Mouse (Mus musculus) CH12.LX (cell line): ENCODE data around the gene Bdkrb1. TPM values are rescaled to one million over a fixed set of nuclear protein-coding genes. Genes with fewer than 3 reads are reported as not detected.
A peak's percentile ranks its signal among the peaks of the same experiment; 100 is the strongest.

Experiments used
- DNase-seq: peaks from one replicate; pipeline ENCODE4 v3.0.0-alpha.2; 2013; ENCODE audit errors: extremely low read depth
- H3K27ac ChIP-seq: 2 replicates; pipeline ENCODE4 v1.5.1; 2012; ENCODE audit warnings: low read depth, mild to moderate bottlenecking, control low read depth, moderate library complexity; ENCODE audit not compliant: insufficient read depth
- H3K27me3 ChIP-seq: replicated peaks from 2 replicates; pipeline ENCODE3; 2012; ENCODE audit warnings: inconsistent platforms
- H3K36me3 ChIP-seq, 2 experiments: replicated peaks in 1 of 2; 2 replicates each; pipeline versions ENCODE3 to v1.6.1; 2012; ENCODE audit warnings: inconsistent platforms in 1 of 2, low read length in 1 of 2, mild to moderate bottlenecking in 1 of 2, mixed read lengths in 1 of 2, moderate library complexity in 1 of 2; ENCODE audit not compliant: control insufficient read depth in 1 of 2, insufficient read depth in 1 of 2
- H3K4me1 ChIP-seq, 2 experiments: 2 replicates each; pipeline ENCODE4 v1.6.1; 2012; ENCODE audit warnings: inconsistent platforms in 1 of 2, moderate library complexity in 1 of 2; ENCODE audit not compliant: insufficient read depth in 2 of 2, control insufficient read depth in 1 of 2
- H3K4me2 ChIP-seq: 2 replicates; pipeline ENCODE4 v1.6.1; 2012; ENCODE audit warnings: low read depth, mild to moderate bottlenecking, control low read depth; ENCODE audit not compliant: poor library complexity, insufficient read depth, severe bottlenecking
- H3K4me3 ChIP-seq, 3 experiments: fragments of 150-350 bp in 1 of 3; sonication (generic) in 1 of 3; replicated peaks in 1 of 3; 2 replicates each; pipeline versions ENCODE3 to v1.5.1; 2011 to 2012; ENCODE audit warnings: low read depth in 2 of 3, low read length in 2 of 3, mild to moderate bottlenecking in 2 of 3, moderate library complexity in 2 of 3, control low read depth in 1 of 3, improper control_type of control experiment in 1 of 3, inconsistent platforms in 1 of 3, mixed read lengths in 1 of 3; ENCODE audit not compliant: poor library complexity in 1 of 3
- H3K79me2 ChIP-seq: replicated peaks from 2 replicates; pipeline ENCODE4 v1.6.1; 2012; ENCODE audit warnings: mild to moderate bottlenecking, moderate library complexity; ENCODE audit not compliant: control insufficient read depth, poor library complexity, insufficient read depth, severe bottlenecking; ENCODE audit errors: extremely low read depth
- H3K9ac ChIP-seq: 2 replicates; pipeline ENCODE4 v1.6.1; 2012; ENCODE audit warnings: low read depth, mild to moderate bottlenecking, control low read depth, moderate library complexity; ENCODE audit not compliant: insufficient read depth
- H3K9me3 ChIP-seq: replicated peaks from 2 replicates; pipeline ENCODE3; 2012; ENCODE audit warnings: low read length, inconsistent platforms, mixed read lengths
- BHLHE40 ChIP-seq: IDR thresholded peaks from 2 replicates; pipeline ENCODE4 v1.6.1; 2011; ENCODE audit warnings: mild to moderate bottlenecking, low read depth, low read length, improper control_type of control experiment
- CHD1 ChIP-seq: IDR thresholded peaks from 2 replicates; pipeline ENCODE4 v1.6.1; 2012; ENCODE audit warnings: low read depth, low read length, improper control_type of control experiment, inconsistent platforms
- CHD2 ChIP-seq: IDR thresholded peaks from 2 replicates; pipeline ENCODE4 v1.6.1; 2011; ENCODE audit warnings: low read length, improper control_type of control experiment
- E2F4 ChIP-seq: IDR thresholded peaks from 2 replicates; pipeline ENCODE4 v1.6.1; 2011; ENCODE audit warnings: low read depth, low read length, improper control_type of control experiment; ENCODE audit not compliant: insufficient replicate concordance
- EP300 ChIP-seq: IDR thresholded peaks from 2 replicates; pipeline ENCODE4 v1.6.1; 2011; ENCODE audit warnings: low read length, improper control_type of control experiment
- ETS1 ChIP-seq: conservative IDR thresholded peaks from 2 replicates; pipeline ENCODE4 v1.6.1; 2012; ENCODE audit warnings: low read depth, mild to moderate bottlenecking, inconsistent platforms, low read length, improper control_type of control experiment, moderate library complexity
- GABPA ChIP-seq: IDR thresholded peaks from 2 replicates; pipeline ENCODE4 v1.6.1; 2012; ENCODE audit warnings: low read depth, low read length, improper control_type of control experiment, inconsistent platforms; ENCODE audit not compliant: insufficient replicate concordance
- IRF4 ChIP-seq: IDR thresholded peaks from 2 replicates; pipeline ENCODE4 v1.6.1; 2014; ENCODE audit warnings: low read depth, mild to moderate bottlenecking, inconsistent platforms, low read length, improper control_type of control experiment
- JUN ChIP-seq: IDR thresholded peaks from 2 replicates; pipeline ENCODE4 v1.6.1; 2011; ENCODE audit warnings: low read depth, mild to moderate bottlenecking, low read length, improper control_type of control experiment, moderate library complexity; ENCODE audit not compliant: insufficient read depth
- JUND ChIP-seq: conservative IDR thresholded peaks from 2 replicates; pipeline ENCODE4 v1.6.1; 2011; ENCODE audit warnings: low read depth, low read length, improper control_type of control experiment
- KAT2A ChIP-seq: IDR thresholded peaks from 2 replicates; pipeline ENCODE4 v1.6.1; 2012; ENCODE audit warnings: low read length, improper control_type of control experiment, inconsistent platforms; ENCODE audit not compliant: insufficient replicate concordance
- MAX ChIP-seq: IDR thresholded peaks from 2 replicates; pipeline ENCODE4 v1.6.1; 2011; ENCODE audit warnings: low read length, improper control_type of control experiment
- MEF2A ChIP-seq: IDR thresholded peaks from 2 replicates; pipeline ENCODE4 v1.6.1; 2014; ENCODE audit warnings: low read depth, mild to moderate bottlenecking, inconsistent platforms, low read length, improper control_type of control experiment, borderline replicate concordance
- MYC ChIP-seq: IDR thresholded peaks from 2 replicates; pipeline ENCODE4 v1.6.1; 2011; ENCODE audit warnings: low read depth, mild to moderate bottlenecking, improper control_type of control experiment, low read length
- NELFE ChIP-seq: IDR thresholded peaks from 2 replicates; pipeline ENCODE4 v1.6.1; 2011; ENCODE audit warnings: low read depth, low read length, improper control_type of control experiment
- PAX5 ChIP-seq: IDR thresholded peaks from 2 replicates; pipeline ENCODE4 v1.6.1; 2012; ENCODE audit warnings: low read length, inconsistent platforms, mixed read lengths
- POLR2A ChIP-seq: IDR thresholded peaks from 2 replicates; pipeline ENCODE4 v1.6.1; 2011; ENCODE audit warnings: low read depth, mild to moderate bottlenecking, improper control_type of control experiment, low read length
- POLR2AphosphoS2 ChIP-seq: IDR thresholded peaks from 2 replicates; pipeline ENCODE4 v1.6.1; 2011; ENCODE audit warnings: low read depth, low read length, improper control_type of control experiment
- RAD21 ChIP-seq: IDR thresholded peaks from 2 replicates; pipeline ENCODE4 v1.6.1; 2011; ENCODE audit warnings: low read depth, mild to moderate bottlenecking, low read length, improper control_type of control experiment, moderate library complexity
- TBP ChIP-seq: conservative IDR thresholded peaks from 2 replicates; pipeline ENCODE4 v1.6.1; 2011; ENCODE audit warnings: low read depth, low read length, improper control_type of control experiment
- UBTF ChIP-seq: IDR thresholded peaks from 2 replicates; pipeline ENCODE4 v1.6.1; 2012; ENCODE audit warnings: low read depth, mild to moderate bottlenecking, inconsistent platforms, low read length, improper control_type of control experiment, moderate library complexity
- USF1 ChIP-seq: IDR thresholded peaks from 2 replicates; pipeline ENCODE4 v1.6.1; 2014; ENCODE audit warnings: low read depth, mild to moderate bottlenecking, inconsistent platforms, low read length, improper control_type of control experiment
- USF2 ChIP-seq: conservative IDR thresholded peaks from 2 replicates; pipeline ENCODE4 v1.6.1; 2011; ENCODE audit warnings: low read depth, low read length, improper control_type of control experiment
- dilution Hi-C: fragments of 300-500 bp; cut with MboI; formaldehyde crosslinking; loops from 2 replicates; pipeline ENCODE4 v1.14.3; 2020; ENCODE audit warnings: low sequenced_read_pairs; ENCODE audit not compliant: extremely low pct_unique_long_range_greater_than_20kb, extremely low pct_ligation_motif_present
- in situ Hi-C: fragments of 300-500 bp; cut with MboI; formaldehyde crosslinking; loops from 3 replicates; pipeline ENCODE4 v1.14.3; 2019; ENCODE audit warnings: low sequenced_read_pairs, low pct_ligation_motif_present, low pct_unique_long_range_greater_than_20kb, mixed read lengths
- polyA plus RNA-seq: library from polyadenylated mRNA; unstranded; fragments of >175 nt; gene quantifications from 2 replicates; pipeline ENCODE4 v1.2.1, GENCODE M21; 2012; ENCODE audit warnings: low read depth; ENCODE audit not compliant: insufficient read length
- total RNA-seq, 2 experiments: library from RNA; depleted of rRNA; stranded (reverse); fragments of 300-350 nt in 1 of 2; fragments of >200 nt in 1 of 2; gene quantifications; 2 replicates each; pipeline ENCODE4 v1.2.3; 2012 to 2014

Bdkrb1 gene
- total RNA-seq (2012; rRNA removed) (0.29 and 0.81 TPM in 2 replicates), total RNA-seq (2014; rRNA removed) (1.00 and 1.5 TPM in 2 replicates), polyA plus RNA-seq (0.87 and 1.0 TPM in 2 replicates)

- dilution Hi-C loops = no loop called here
- Histone ChIP-seq H3K27me3 (no peaks in the 10 kb centered on the region), H3K4me2 (no peak within 1 kb of the TSS), H3K4me1 (peaks cover 3 to 49% of the 10 kb centered on the region in 2 experiments; a peak in 3 of 4 replicates), H3K9ac (no peak within 1 kb of the TSS), H3K36me3 (peaks cover 0 to 27% of the 10 kb centered on the region in 2 experiments), H3K4me3 (peak within 1 kb of the TSS in 2 of 3 experiments; percentile 16), H3K9me3 (no peaks in the 10 kb centered on the region), H3K27ac (no peak within 1 kb of the TSS), H3K79me2 (no peaks in the 10 kb centered on the region)
- DNase-seq = peak; percentile 57
- in situ Hi-C loops = no loop called here
- peak; percentile 41; the same call in 1 of the 2 replicates for TF ChIP-seq ETS1
- no peak for TF ChIP-seq USF1
- no peak for TF ChIP-seq NELFE
- no peak for TF ChIP-seq RAD21
- TF ChIP-seq EP300 = no peak
- TF ChIP-seq TBP = no peak
- TF ChIP-seq PAX5 = no peak
- TF ChIP-seq JUND = no peak
Measured at GRCm38 (mm10) chr12:105602581-105603210, at the start of gene Bdkrb1. TSS of gene Bdkrb1 (plus strand) at chr12:105603085.

DNA sequence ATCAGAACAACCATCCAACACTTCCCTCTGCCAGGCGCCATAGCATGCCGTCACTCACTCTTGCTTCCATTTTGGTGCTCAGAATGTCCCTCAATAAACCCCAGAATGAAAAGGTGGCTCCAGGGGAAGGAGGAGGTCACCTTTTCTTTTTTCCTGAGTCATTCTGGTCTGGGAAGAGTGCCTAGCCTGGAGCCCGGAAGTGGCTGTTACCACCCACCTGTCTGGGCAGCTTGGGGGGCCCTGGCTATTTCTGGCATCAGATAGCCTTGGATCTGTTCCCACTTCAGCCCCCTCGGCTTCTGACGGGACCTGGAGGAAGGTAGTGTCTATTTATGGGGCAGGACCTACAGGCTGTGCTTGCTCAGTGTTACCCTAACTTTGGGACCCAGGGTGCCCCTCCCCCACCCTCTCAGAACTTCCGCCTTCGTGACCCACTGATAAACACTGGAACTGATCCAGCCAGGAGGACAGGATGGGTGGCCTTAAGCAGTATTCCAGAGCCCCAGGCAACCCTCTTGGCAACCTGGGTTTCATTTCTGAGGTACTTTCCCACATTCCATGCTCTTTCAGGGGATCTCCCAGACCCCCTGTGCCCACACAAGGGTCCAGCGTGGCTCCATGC lies 48.6 kb upstream of the Bdkrb1 start:
- no peaks in the 10 kb centered on the region for H3K36me3 ChIP-seq
- H3K27me3 ChIP-seq = peaks cover 19% of the 10 kb centered on the region
- H3K27ac ChIP-seq = no peak overlapping the region
- H3K4me3 ChIP-seq = no peak overlapping the region
- peaks cover 13% of the 10 kb centered on the region for H3K9me3 ChIP-seq
- H3K79me2 ChIP-seq = no peaks in the 10 kb centered on the region
- in situ Hi-C loops (no loop called here), dilution Hi-C loops (no loop called here)
- no peak overlapping the region for H3K9ac ChIP-seq
- H3K4me2 ChIP-seq = no peak overlapping the region
- peaks cover 0 to 14% of the 10 kb centered on the region in 2 experiments; a peak in 2 of 4 replicates for H3K4me1 ChIP-seq
- DNase-seq = no peak
- no peak for TF ChIP-seq BHLHE40
- TF ChIP-seq GABPA = no peak
- TF ChIP-seq POLR2AphosphoS2 = no peak
- TF ChIP-seq ETS1 = no peak
- TF ChIP-seq E2F4 = no peak
- no peak for TF ChIP-seq MEF2A
- TF ChIP-seq CHD2 = no peak
- TF ChIP-seq NELFE = no peak
- TF ChIP-seq UBTF = no peak
- no peak for TF ChIP-seq CHD1
- TF ChIP-seq KAT2A = no peak
- no peak for TF ChIP-seq MAX
- TF ChIP-seq JUN = no peak
- TF ChIP-seq MYC = no peak
- no peak for TF ChIP-seq POLR2A
- no peak for TF ChIP-seq USF2
- no peak for TF ChIP-seq IRF4
- TF ChIP-seq, all 38 proteins: peak for 0
